Mouse (Mus musculus) hindbrain, embryonic 12.5 days (tissue): Measurements from ENCODE around the gene Matk. TPM values are rescaled to one million over a fixed set of nuclear protein-coding genes. Genes with fewer than 3 reads are reported as not detected.

Source experiments
- ATAC-seq: fragments of 200-750 bp; cut with Nextera tagmentation; 2 replicates; pipeline ENCODE4 v1.8.0; 2017; ENCODE audit warnings: moderate TSS enrichment; ENCODE audit not compliant: low FRiP score
- H3K27ac ChIP-seq: fragments of 300-500 bp; sonication (generic); 2 replicates; pipeline ENCODE4 v1.5.1; 2016; ENCODE audit warnings: mild to moderate bottlenecking
- H3K27me3 ChIP-seq: fragments of 300-500 bp; sonication (generic); 2 replicates; pipeline ENCODE4 v1.6.1; 2016; ENCODE audit warnings: mild to moderate bottlenecking
- H3K36me3 ChIP-seq: fragments of 300-500 bp; sonication (generic); 2 replicates; pipeline ENCODE4 v1.6.1; 2016; ENCODE audit warnings: mild to moderate bottlenecking
- H3K4me1 ChIP-seq: fragments of 300-500 bp; sonication (generic); 2 replicates; pipeline ENCODE4 v1.6.1; 2016
- H3K4me2 ChIP-seq: fragments of 300-500 bp; sonication (generic); replicated peaks from 2 replicates; pipeline ENCODE4 v1.6.1; 2016; ENCODE audit warnings: mild to moderate bottlenecking
- H3K4me3 ChIP-seq: fragments of 300-500 bp; sonication (generic); 2 replicates; pipeline ENCODE4 v1.5.1; 2016; ENCODE audit warnings: mild to moderate bottlenecking
- H3K9ac ChIP-seq: fragments of 300-500 bp; sonication (generic); 2 replicates; pipeline ENCODE4 v1.6.1; 2016; ENCODE audit warnings: mild to moderate bottlenecking, moderate library complexity
- H3K9me3 ChIP-seq: fragments of 300-500 bp; sonication (generic); replicated peaks from 2 replicates; pipeline ENCODE4 v1.6.1; 2016; ENCODE audit warnings: mild to moderate bottlenecking
- WGBS: fragments of 180-500 bp; shearing (Covaris S2); methylation state at CpG from one replicate; pipeline ENCODE4 v1.1.7; 2016; 5-methylcytosine and 5-hydroxymethylcytosine counted together
- polyA plus RNA-seq: library from polyadenylated mRNA; unstranded; fragments of >200 nt; fragmentation: Nextera tagmentation; extraction: Ambion mirVana; gene quantifications from 2 replicates; pipeline ENCODE4 v1.2.1, GENCODE M21; 2016

Gene Matk
- polyA plus RNA-seq, 1 experiment from 2014 or later = 6.8 TPM

GRCm38 (mm10) chr10:81300352-81300907 is 47.7 kb downstream of the Matk start:
- Histone ChIP-seq H3K4me1 (peaks cover 42% of the 10 kb centered on the region), H3K9me3 (no peaks in the 10 kb centered on the region), H3K9ac (0 out of 2 replicates have a peak overlapping the region, but pooled peaks have one; percentile 18), H3K4me2 (no peak overlapping the region), H3K4me3 (no peak overlapping the region), H3K36me3 (peaks cover 9% of the 10 kb centered on the region), H3K27ac (no peak overlapping the region), H3K27me3 (no peaks in the 10 kb centered on the region)
- ATAC-seq = no peak
- WGBS = 78% methylated on average over 9 of the region's 9 CpGs

- H3K27ac ChIP-seq = no peak overlapping the region
These were observed 48.6 kb downstream of the Matk start for GRCm38 (mm10) chr10:81301321-81301720.

GRCm38 (mm10) chr10:81302288-81302687 is 49.6 kb downstream of the Matk start:
- no peaks in the 10 kb centered on the region for H3K9me3 ChIP-seq
- ATAC-seq = no peak
- peaks cover 23% of the 10 kb centered on the region for H3K36me3 ChIP-seq
- no peak overlapping the region for H3K4me2 ChIP-seq
- no peak overlapping the region for H3K27ac ChIP-seq
- H3K4me3 ChIP-seq = no peak overlapping the region
- H3K4me1 ChIP-seq = peaks cover 37% of the 10 kb centered on the region
- H3K27me3 ChIP-seq = no peaks in the 10 kb centered on the region
- WGBS = 59% methylated on average over 4 of the region's 4 CpGs
- H3K9ac ChIP-seq = 0 out of 2 replicates have a peak overlapping the region, but pooled peaks have one; percentile 0

More at GRCm38 (mm10) chr10:81301321-81301720, 48.6 kb downstream of the Matk start:
- Histone ChIP-seq H3K27me3 (no peaks in the 10 kb centered on the region), H3K9me3 (no peaks in the 10 kb centered on the region), H3K9ac (no peak overlapping the region), H3K36me3 (peaks cover 13% of the 10 kb centered on the region), H3K4me2 (no peak overlapping the region), H3K4me3 (no peak overlapping the region), H3K4me1 (peaks cover 39% of the 10 kb centered on the region)
- WGBS = 72% methylated on average over 9 of the region's 9 CpGs
- no peak for ATAC-seq

- 65% methylated on average over 14 of the region's 14 CpGs for WGBS
- peak overlapping the region; percentile 4; the same call in 1 of the 2 replicates for H3K9ac ChIP-seq
These were observed 50.1 kb downstream of the Matk start for GRCm38 (mm10) chr10:81302781-81303218.

GRCm38 (mm10) chr10:81303258-81303657 is 50.5 kb downstream of the Matk start:
- Histone ChIP-seq H3K36me3 (peaks cover 32% of the 10 kb centered on the region), H3K4me3 (no peak overlapping the region), H3K4me1 (peaks cover 33% of the 10 kb centered on the region), H3K9ac (no peak overlapping the region), H3K4me2 (no peak overlapping the region), H3K9me3 (no peaks in the 10 kb centered on the region), H3K27me3 (no peaks in the 10 kb centered on the region), H3K27ac (no peak overlapping the region)
- no peak for ATAC-seq
- WGBS = 79% methylated on average over 10 of the region's 10 CpGs

More at GRCm38 (mm10) chr10:81302781-81303218, 50.1 kb downstream of the Matk start:
- H3K27ac ChIP-seq = no peak overlapping the region
- H3K4me3 ChIP-seq = no peak overlapping the region
- no peak overlapping the region for H3K4me2 ChIP-seq
- no peak for ATAC-seq
- peaks cover 33% of the 10 kb centered on the region for H3K4me1 ChIP-seq
- H3K27me3 ChIP-seq = no peaks in the 10 kb centered on the region
- no peaks in the 10 kb centered on the region for H3K9me3 ChIP-seq
- H3K36me3 ChIP-seq = peaks cover 28% of the 10 kb centered on the region

- 75% methylated on average over 7 of the region's 7 CpGs for WGBS
- Histone ChIP-seq H3K9me3 (no peaks in the 10 kb centered on the region), H3K4me2 (no peak overlapping the region), H3K9ac (no peak overlapping the region), H3K4me1 (peaks cover 33% of the 10 kb centered on the region), H3K36me3 (peaks cover 36% of the 10 kb centered on the region), H3K27me3 (no peaks in the 10 kb centered on the region), H3K4me3 (no peak overlapping the region), H3K27ac (no peak overlapping the region)
- ATAC-seq = no peak
These were observed 51.0 kb downstream of the Matk start for GRCm38 (mm10) chr10:81303761-81304160.

GRCm38 (mm10) chr10:81304597-81305238 is 52.0 kb downstream of the Matk start:
- Histone ChIP-seq H3K4me1 (peaks cover 29% of the 10 kb centered on the region), H3K27ac (no peak overlapping the region), H3K4me3 (no peak overlapping the region), H3K9me3 (no peaks in the 10 kb centered on the region), H3K36me3 (peaks cover 46% of the 10 kb centered on the region), H3K27me3 (no peaks in the 10 kb centered on the region), H3K4me2 (no peak overlapping the region), H3K9ac (peak overlapping the region; percentile 18; the same call in 1 of the 2 replicates)
- WGBS = 17% methylated on average over 5 of the region's 9 CpGs
- ATAC-seq = no peak

- Histone ChIP-seq H3K9ac (no peak overlapping the region), H3K36me3 (peaks cover 55% of the 10 kb centered on the region), H3K27me3 (no peaks in the 10 kb centered on the region), H3K4me1 (peaks cover 23% of the 10 kb centered on the region), H3K4me3 (no peak overlapping the region), H3K27ac (no peak overlapping the region), H3K4me2 (no peak overlapping the region), H3K9me3 (no peaks in the 10 kb centered on the region)
- 92% methylated on average over 14 of the region's 14 CpGs for whole genome bisulfite sequencing
- ATAC-seq = no peak
These were observed 52.9 kb downstream of the Matk start for GRCm38 (mm10) chr10:81305663-81306062.

- Histone ChIP-seq H3K4me1 (peaks cover 19% of the 10 kb centered on the region), H3K4me3 (no peak overlapping the region), H3K9me3 (no peaks in the 10 kb centered on the region), H3K4me2 (no peak overlapping the region), H3K27ac (no peak overlapping the region), H3K36me3 (peaks cover 61% of the 10 kb centered on the region), H3K27me3 (no peaks in the 10 kb centered on the region), H3K9ac (no peak overlapping the region)
- WGBS = 95% methylated on average over 12 of the region's 12 CpGs
- ATAC-seq = no peak
These were observed 53.5 kb downstream of the Matk start for GRCm38 (mm10) chr10:81306173-81306668.

- no peaks in the 10 kb centered on the region for H3K9me3 ChIP-seq
- H3K4me2 ChIP-seq = no peak overlapping the region
- H3K4me3 ChIP-seq = no peak overlapping the region
- peaks cover 69% of the 10 kb centered on the region for H3K36me3 ChIP-seq
- peaks cover 14% of the 10 kb centered on the region; the same call in 1 of the 2 replicates for H3K4me1 ChIP-seq
- WGBS = 91% methylated on average over 21 of the region's 21 CpGs
- no peaks in the 10 kb centered on the region for H3K27me3 ChIP-seq
- H3K9ac ChIP-seq = no peak overlapping the region
- ATAC-seq = no peak
- H3K27ac ChIP-seq = no peak overlapping the region
These were observed 54.3 kb downstream of the Matk start for GRCm38 (mm10) chr10:81306837-81307682.

- H3K4me2 ChIP-seq = no peak overlapping the region
- H3K9ac ChIP-seq = no peak overlapping the region
- H3K4me3 ChIP-seq = no peak overlapping the region
- peaks cover 93% of the 10 kb centered on the region for H3K36me3 ChIP-seq
- H3K27me3 ChIP-seq = no peaks in the 10 kb centered on the region
- 87% methylated on average over 5 of the region's 5 CpGs for WGBS
- 0 out of 2 replicates have a peak, but pooled peaks cover 5% of the 10 kb centered on the region for H3K4me1 ChIP-seq
- no peak for ATAC-seq
- no peaks in the 10 kb centered on the region for H3K9me3 ChIP-seq
- no peak overlapping the region for H3K27ac ChIP-seq
These were observed 56.8 kb downstream of the Matk start for GRCm38 (mm10) chr10:81309571-81309970.
